Mouse (Mus musculus): ENCODE measurements at regions not wholly inside any gene's neighbourhood (a gene's known extent, or its start where the extent isn't known, plus 50 kb on each side); places are given as distances from the start of the nearest gene placed in this dataset. TPM values are rescaled to one million over a fixed set of nuclear protein-coding genes. Genes with fewer than 3 reads are reported as not detected.

DNA sequence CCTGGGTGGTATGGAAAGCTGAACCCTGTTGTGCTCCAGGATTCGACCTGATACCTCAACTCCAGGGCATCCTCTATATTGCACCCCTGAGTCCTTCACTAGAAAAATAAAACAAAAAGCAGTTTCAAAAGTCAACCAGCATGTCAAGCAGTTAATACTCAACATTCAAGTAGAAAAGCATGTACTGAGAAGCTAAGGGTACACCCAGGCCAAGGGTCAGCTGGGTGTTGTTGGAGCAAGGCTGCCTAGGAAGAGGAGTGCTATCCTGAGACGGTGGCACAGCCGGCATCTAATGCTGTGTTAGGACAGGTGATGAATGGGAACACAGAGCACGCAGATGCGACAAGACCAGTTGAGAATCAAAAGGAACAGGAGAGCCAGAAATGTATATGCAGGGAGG lies 59.7 kb upstream of the Sntg2 start:
- Histone ChIP-seq H3K4me2 (ENCODE audit: low read length) (no peak overlapping the region), H3K4me3 (replicated peaks; ENCODE audit: low read depth, low read length) (no peak overlapping the region), H3K9ac (ENCODE audit: low read depth, low read length) (no peak overlapping the region), H3K27me3 (ENCODE audit: insufficient read depth, low read length) (no peaks in the 10 kb centered on the region), H3K36me3 (ENCODE audit: insufficient read depth, low read length) (no peaks in the 10 kb centered on the region), H3K9me3 (replicated peaks; ENCODE audit: low read length) (no peaks in the 10 kb centered on the region), H3K27ac (no peak overlapping the region), H3K4me1 (replicated peaks; ENCODE audit: insufficient read depth, low read length) (no peaks in the 10 kb centered on the region)
- ATAC-seq (replicated peaks; ENCODE audit: low FRiP score, low read depth) = no peak
- 77% methylated on average over 5 of the region's 5 CpGs for WGBS
- DNase-seq (ENCODE audit: low spot score) = no peak
- TF ChIP-seq CTCF (IDR thresholded peaks at IDR 0.05; ENCODE audit: low read depth) = no peak

DNA sequence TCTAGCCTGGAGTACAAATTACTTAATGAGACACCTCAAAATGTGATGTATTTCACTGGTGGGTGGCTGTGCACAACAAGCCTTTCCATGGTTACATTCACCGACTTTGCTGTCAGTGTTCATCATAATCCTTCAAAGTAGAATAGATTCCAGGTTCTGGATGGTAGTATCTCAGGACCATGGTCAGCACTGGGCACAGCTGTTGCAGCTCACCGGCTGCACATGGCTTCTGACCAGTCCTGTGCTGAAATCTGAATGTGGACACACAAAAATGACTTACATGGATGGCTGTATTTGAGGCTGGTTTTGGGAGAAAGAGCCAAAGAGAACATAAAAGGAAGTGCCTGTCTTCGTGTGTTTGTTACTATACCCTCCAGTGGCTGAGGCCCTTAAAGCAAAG lies 57.5 kb upstream of the Sntg2 start:
- Histone ChIP-seq H3K27ac (no peak overlapping the region), H3K9me3 (replicated peaks; ENCODE audit: low read length) (no peaks in the 10 kb centered on the region), H3K36me3 (ENCODE audit: insufficient read depth, low read length) (no peaks in the 10 kb centered on the region), H3K4me1 (replicated peaks; ENCODE audit: insufficient read depth, low read length) (no peaks in the 10 kb centered on the region), H3K4me3 (replicated peaks; ENCODE audit: low read depth, low read length) (no peak overlapping the region), H3K27me3 (ENCODE audit: insufficient read depth, low read length) (no peaks in the 10 kb centered on the region), H3K9ac (ENCODE audit: low read depth, low read length) (no peak overlapping the region), H3K4me2 (ENCODE audit: low read length) (no peak overlapping the region)
- TF ChIP-seq CTCF (IDR thresholded peaks at IDR 0.05; ENCODE audit: low read depth) = no peak
- WGBS = 61% methylated on average over 3 of the region's 3 CpGs
- DNase-seq (ENCODE audit: low spot score) (peak; percentile 34), ATAC-seq (replicated peaks; ENCODE audit: low FRiP score, low read depth) (no peak)

DNA sequence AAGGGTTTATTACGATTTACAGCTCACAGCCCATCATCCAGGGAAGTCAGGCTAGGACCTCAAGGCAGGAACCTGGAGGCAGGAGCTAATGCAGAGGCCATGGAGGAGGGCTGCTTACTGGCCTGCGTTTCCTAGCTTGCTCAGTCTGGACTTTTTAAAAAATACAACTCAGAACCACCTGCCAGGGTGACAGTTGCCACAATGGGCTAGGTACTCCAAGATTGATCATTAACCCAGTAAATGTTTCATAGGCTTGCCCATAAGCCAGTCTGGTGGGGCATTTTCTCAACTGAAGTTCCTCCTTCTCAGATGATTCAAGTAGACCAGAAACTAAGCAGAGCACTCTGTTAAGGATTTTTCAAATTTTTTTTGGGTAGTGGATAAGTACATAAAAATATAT lies 52.1 kb upstream of the Sntg2 start:
- no peaks in the 10 kb centered on the region for H3K4me1 ChIP-seq (replicated peaks; ENCODE audit: insufficient read depth, low read length)
- no peak for ATAC-seq (replicated peaks; ENCODE audit: low FRiP score, low read depth)
- no peak overlapping the region for H3K9ac ChIP-seq (ENCODE audit: low read depth, low read length)
- no peaks in the 10 kb centered on the region for H3K36me3 ChIP-seq (ENCODE audit: insufficient read depth, low read length)
- H3K27me3 ChIP-seq (ENCODE audit: insufficient read depth, low read length) = no peaks in the 10 kb centered on the region
- no peak for TF ChIP-seq CTCF (IDR thresholded peaks at IDR 0.05; ENCODE audit: low read depth)
- no peak overlapping the region for H3K27ac ChIP-seq
- no peaks in the 10 kb centered on the region for H3K9me3 ChIP-seq (replicated peaks; ENCODE audit: low read length)
- no peak overlapping the region for H3K4me2 ChIP-seq (ENCODE audit: low read length)
- H3K4me3 ChIP-seq (replicated peaks; ENCODE audit: low read depth, low read length) = no peak overlapping the region
- peak; percentile 10 for DNase-seq (ENCODE audit: low spot score)
- 52% methylated on average over 2 of the region's 2 CpGs for WGBS

Small RNA genes lying in the stretch of these regions (microRNA-seq; reads per million reads assigned to microRNA genes)
- not detected for gene Gm25865
